Mouse (Mus musculus): ENCODE results near the gene Slc6a17. TPM values are rescaled to one million over a fixed set of nuclear protein-coding genes. Genes with fewer than 3 reads are reported as not detected.

Gene Slc6a17
- total RNA-seq, 1 experiment from 2014 or later, result under 0.01 TPM

- ATAC-seq (ENCODE audit: extremely low read depth, insufficient number of reproducible peaks, low FRiP score, poor library complexity, severe bottlenecking), result no peak
Measured at GRCm38 (mm10) chr3:107529182-107529581, 11.4 kb upstream of the Slc6a17 start.

GRCm38 (mm10) chr3:107528401-107529118 is 10.7 kb upstream of the Slc6a17 start:
- ATAC-seq (ENCODE audit: extremely low read depth, insufficient number of reproducible peaks, low FRiP score, poor library complexity, severe bottlenecking), result no peak

GRCm38 (mm10) chr3:107524547-107524946 is 6.7 kb upstream of the Slc6a17 start:
- no peak for ATAC-seq (ENCODE audit: extremely low read depth, insufficient number of reproducible peaks, low FRiP score, poor library complexity, severe bottlenecking)

GRCm38 (mm10) chr3:107520931-107521330 is 3.1 kb upstream of the Slc6a17 start:
- no peak for ATAC-seq (ENCODE audit: extremely low read depth, insufficient number of reproducible peaks, low FRiP score, poor library complexity, severe bottlenecking)

- no peak for ATAC-seq (ENCODE audit: extremely low read depth, insufficient number of reproducible peaks, low FRiP score, poor library complexity, severe bottlenecking)
Measured at GRCm38 (mm10) chr3:107516776-107517630, 815 bp downstream of the Slc6a17 start.

GRCm38 (mm10) chr3:107515989-107516388 is 1.8 kb downstream of the Slc6a17 start:
- ATAC-seq (ENCODE audit: extremely low read depth, insufficient number of reproducible peaks, low FRiP score, poor library complexity, severe bottlenecking), result no peak

- no peak for ATAC-seq (ENCODE audit: extremely low read depth, insufficient number of reproducible peaks, low FRiP score, poor library complexity, severe bottlenecking)
Measured at GRCm38 (mm10) chr3:107511416-107511815, 6.4 kb downstream of the Slc6a17 start.

- no peak for ATAC-seq (ENCODE audit: extremely low read depth, insufficient number of reproducible peaks, low FRiP score, poor library complexity, severe bottlenecking)
Measured at GRCm38 (mm10) chr3:107508696-107509095, 9.1 kb downstream of the Slc6a17 start.

- no peak for ATAC-seq (ENCODE audit: extremely low read depth, insufficient number of reproducible peaks, low FRiP score, poor library complexity, severe bottlenecking)
Measured at GRCm38 (mm10) chr3:107507966-107508365, 9.9 kb downstream of the Slc6a17 start.

GRCm38 (mm10) chr3:107506531-107506930 is 11.3 kb downstream of the Slc6a17 start:
- no peak for ATAC-seq (ENCODE audit: extremely low read depth, insufficient number of reproducible peaks, low FRiP score, poor library complexity, severe bottlenecking)

- no peak for ATAC-seq (ENCODE audit: extremely low read depth, insufficient number of reproducible peaks, low FRiP score, poor library complexity, severe bottlenecking)
Measured at GRCm38 (mm10) chr3:107505464-107506367, 12.1 kb downstream of the Slc6a17 start.

- no peak for ATAC-seq (ENCODE audit: extremely low read depth, insufficient number of reproducible peaks, low FRiP score, poor library complexity, severe bottlenecking)
Measured at GRCm38 (mm10) chr3:107504542-107504941, 13.3 kb downstream of the Slc6a17 start.

- ATAC-seq (ENCODE audit: extremely low read depth, insufficient number of reproducible peaks, low FRiP score, poor library complexity, severe bottlenecking), result no peak
Measured at GRCm38 (mm10) chr3:107503716-107504115, 14.1 kb downstream of the Slc6a17 start.

- no peak for ATAC-seq (ENCODE audit: extremely low read depth, insufficient number of reproducible peaks, low FRiP score, poor library complexity, severe bottlenecking)
Measured at GRCm38 (mm10) chr3:107501702-107502151, 16.1 kb downstream of the Slc6a17 start.

- no peak for ATAC-seq (ENCODE audit: extremely low read depth, insufficient number of reproducible peaks, low FRiP score, poor library complexity, severe bottlenecking)
Measured at GRCm38 (mm10) chr3:107500301-107500700, 17.5 kb downstream of the Slc6a17 start.

GRCm38 (mm10) chr3:107496086-107496850 is 21.6 kb downstream of the Slc6a17 start:
- no peak for ATAC-seq (ENCODE audit: extremely low read depth, insufficient number of reproducible peaks, low FRiP score, poor library complexity, severe bottlenecking)

- no peak for ATAC-seq (ENCODE audit: extremely low read depth, insufficient number of reproducible peaks, low FRiP score, poor library complexity, severe bottlenecking)
Measured at GRCm38 (mm10) chr3:107495524-107495923, 22.3 kb downstream of the Slc6a17 start.

GRCm38 (mm10) chr3:107491459-107491858 is 26.4 kb downstream of the Slc6a17 start:
- ATAC-seq (ENCODE audit: extremely low read depth, insufficient number of reproducible peaks, low FRiP score, poor library complexity, severe bottlenecking), result no peak

Measured in neutrophil, adult 5-6 weeks (primary cell).